Mouse (Mus musculus): Measurements from ENCODE around the gene Rccd1. TPM values are rescaled to one million over a fixed set of nuclear protein-coding genes. Genes with fewer than 3 reads are reported as not detected.

The Rccd1 gene
- total RNA-seq, 4 experiments from 2014 or later = 4.6 to 6.4 (median 5.3) TPM

DNA sequence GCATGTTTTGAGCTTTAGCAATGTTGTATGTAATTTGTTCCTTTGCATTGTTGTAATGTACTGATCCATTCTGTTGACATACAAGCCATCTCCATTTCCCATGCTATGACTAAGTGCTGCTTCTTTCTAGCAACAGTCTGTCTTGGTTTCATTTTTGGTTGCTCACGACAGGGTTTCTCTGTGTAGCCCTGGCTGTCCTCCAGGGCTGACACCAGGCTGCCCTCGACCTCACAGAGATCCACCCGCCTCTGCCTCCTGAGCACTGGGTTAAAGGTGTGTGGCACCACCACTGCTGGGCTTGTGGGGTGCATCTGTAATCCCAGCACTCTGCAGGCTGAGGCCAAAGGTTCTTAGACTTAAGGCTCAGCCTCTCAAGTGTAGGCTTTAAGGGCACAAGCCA lies 24.7 kb downstream of the Rccd1 start:
- no peak for DNase-seq (ENCODE audit: low spot score)

DNA sequence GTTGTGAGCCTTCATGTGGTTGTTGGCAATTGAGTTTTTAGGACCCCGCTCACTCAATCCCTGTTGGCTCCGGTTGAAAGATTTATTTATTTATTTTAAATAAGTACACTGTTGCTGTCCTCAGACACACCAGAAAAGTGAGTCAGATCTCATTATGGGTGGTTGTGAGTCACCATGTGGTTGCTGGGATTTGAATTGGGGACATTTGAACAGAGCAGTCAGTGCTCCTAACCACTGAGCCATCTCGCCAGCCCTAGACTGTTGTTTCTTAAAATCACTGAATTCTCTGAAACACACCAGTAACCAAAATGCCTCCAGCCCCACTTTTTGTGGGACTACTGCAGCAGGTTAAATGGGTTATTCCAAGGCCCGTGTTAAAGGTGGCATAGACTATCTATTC lies 25.5 kb downstream of the Rccd1 start:
- no peak for DNase-seq (ENCODE audit: low spot score)

DNA sequence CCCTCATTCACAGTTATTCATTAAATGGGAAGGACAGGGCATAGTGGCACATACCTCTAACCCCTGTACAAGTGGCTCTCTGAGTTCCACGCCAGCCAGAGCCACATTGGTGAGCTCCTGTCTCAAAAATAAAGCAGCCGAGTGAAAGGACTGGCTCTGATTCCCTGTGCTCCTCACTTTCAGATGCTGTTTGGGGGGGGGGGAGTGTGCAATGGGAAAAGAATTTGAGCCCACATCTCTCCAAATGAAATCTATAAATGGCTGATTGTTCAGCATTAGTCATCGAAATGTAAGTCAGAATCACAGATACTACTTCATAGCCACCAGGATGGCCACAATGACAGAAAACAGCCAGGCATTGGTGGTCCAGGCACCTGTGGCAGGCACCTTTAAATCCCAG lies 27.2 kb downstream of the Rccd1 start:
- DNase-seq (ENCODE audit: low spot score) = no peak

DNA sequence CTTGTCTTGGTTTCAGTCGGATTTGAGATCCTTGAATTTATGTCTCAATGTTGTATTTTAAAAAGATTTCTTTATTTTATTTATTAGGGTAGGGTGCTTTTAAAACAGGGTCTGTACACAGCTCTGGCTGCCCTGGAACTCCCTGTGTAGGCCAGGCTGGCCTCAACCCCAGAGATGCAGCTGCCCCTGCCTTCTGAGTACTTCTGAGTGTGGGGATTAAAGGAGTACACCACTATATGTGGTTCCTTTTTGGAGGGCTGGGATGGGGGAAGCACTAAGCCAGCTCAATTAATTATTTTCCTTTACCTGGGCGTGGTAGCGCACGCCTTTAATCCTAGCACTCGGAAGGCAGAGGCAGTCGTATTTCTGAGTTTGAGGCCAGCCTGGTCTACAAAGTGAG lies 27.8 kb downstream of the Rccd1 start:
- no peak for DNase-seq (ENCODE audit: low spot score)

DNA sequence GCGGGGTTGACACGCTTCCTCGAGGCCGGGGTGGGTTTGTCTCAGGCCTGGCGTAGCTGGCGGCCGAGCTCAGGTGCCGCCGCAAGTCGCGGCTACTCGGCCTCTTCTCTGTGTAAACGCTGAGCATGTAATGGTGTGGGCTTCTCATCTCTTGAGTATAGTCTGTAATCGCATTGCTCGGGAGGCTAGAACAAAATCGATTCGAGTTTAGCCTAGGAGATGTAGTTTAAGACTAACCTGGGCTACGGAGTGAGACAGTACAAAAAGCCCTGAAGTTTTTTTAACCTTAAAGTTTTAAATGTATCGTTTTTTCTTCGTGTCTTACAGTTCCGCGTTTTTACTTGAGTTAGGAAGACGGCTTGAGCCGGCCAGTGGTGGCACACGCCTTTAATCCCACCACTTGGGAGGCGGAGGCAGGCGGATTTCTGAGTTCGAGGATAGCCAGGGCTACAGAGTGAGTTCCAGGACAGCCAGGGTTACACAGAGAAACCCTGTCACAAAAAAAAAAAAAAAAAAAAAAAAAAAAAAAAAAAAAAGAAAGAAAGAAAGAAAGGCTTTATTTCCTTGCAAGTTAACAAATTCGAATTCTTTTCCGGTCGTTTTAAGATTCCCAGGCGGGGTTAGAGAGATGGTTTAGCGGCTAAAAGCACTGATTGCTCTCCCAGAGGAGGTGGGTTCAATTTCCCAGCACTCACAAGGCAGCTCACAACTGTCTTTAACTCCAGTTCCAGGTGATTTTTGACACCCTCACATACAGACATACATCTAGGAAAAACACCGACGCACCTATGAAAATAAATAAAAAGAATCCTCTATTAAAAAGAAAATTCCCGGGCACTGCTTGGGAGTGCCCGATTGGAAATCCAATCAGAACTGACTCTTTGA lies 29.2 kb downstream of the Rccd1 start:
- no peak for DNase-seq (ENCODE audit: low spot score)

DNA sequence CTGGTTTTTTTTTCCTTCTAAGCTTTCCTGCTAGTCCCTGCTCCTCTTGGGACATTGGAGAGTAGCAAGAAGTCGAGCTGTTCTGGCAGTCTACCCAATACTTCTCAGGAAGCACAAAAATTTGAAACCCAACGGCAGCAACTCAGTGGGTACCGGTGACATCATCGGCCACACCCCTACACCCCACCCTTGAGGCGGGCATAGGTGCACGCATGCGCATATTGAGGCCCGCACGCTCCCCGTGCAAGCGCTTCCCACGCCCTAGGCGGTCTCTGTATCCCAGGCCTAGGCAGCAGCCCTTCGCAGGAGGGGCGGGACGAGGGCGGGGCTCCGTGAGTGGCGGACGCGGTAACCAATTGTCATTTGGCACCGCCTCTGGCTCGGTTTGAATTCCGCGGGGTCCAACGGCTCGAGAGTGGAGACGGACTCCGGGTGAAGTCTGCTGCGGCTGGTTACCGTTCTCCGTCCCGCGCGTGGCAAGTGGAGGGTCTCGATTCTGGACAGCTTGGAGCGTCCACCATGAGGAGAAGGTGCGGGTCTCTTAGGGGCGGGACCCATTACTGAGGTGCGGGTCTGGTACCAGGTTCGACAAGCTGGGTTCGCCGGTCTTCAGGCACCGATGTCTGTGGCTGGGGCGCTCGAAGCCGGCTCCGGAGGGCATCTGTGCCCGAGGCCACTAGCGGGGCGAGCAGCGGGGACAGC lies 30.0 kb downstream of the Rccd1 start, which contains the start of gene Prc1:
TSS of gene Prc1 (plus strand) at position 389 of the 702 bp plus-strand sequence.
- peak; percentile 98 for DNase-seq (ENCODE audit: low spot score)

DNA sequence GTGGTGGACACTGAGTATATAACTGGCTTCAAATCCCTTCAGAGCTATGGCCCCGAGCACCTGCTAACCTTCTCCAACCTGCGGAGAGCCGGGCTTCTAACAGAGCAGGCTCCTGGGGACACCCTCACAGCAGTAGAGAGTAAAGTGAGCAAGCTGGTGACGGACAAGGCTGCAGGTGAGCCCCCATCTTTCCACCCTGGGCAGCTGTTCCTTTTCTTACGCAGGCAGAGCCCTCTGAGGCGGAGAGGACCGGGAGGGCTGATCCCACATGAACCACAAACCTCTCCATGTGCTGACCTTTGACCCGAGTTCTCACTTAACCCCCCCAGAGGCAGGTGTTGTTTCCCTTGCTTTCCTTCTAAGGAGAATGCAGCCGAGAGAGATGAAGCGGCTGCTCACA lies 36.5 kb downstream of the Rccd1 start:
- no peak for DNase-seq (ENCODE audit: low spot score)

DNA sequence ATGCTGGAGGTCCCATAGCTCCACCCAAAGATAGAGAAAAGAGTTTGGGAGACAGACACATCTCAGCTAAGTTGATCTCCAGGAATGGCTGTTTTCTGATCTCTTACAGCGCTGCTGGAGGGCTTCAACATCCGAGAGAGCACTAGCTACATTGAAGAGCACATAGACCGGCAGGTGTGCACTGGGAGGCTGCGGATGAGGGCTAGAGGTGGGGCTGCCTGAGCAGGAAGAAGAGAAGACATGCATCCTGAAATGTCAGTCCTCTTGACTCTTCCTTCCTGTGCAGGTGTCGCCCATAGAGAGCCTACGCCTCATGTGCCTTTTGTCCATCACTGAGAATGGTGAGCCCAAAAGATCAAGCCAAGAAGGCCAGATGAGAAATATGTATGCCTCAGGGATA lies 38.5 kb downstream of the Rccd1 start:
- DNase-seq (ENCODE audit: low spot score) = no peak

DNA sequence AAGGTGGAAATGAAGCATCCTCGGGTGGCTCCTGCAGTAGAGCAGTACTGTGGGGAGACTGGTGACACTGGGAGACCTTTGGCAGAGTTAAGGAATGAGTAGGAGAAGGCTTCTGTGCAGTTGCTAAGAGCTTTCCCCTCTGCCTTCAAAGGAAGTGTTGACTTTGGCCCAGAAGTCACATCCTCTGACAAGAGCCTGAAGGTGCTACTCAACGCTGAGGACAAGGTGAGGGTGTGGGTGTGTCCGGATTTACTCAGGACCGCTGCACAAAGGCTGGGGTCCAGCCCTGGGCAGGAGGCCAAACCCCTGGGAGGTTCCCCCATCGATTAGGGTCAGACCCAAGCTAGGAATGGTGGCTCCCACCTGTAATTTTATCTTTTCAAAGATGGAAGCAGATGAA lies 39.9 kb downstream of the Rccd1 start:
- no peak for DNase-seq (ENCODE audit: low spot score)

DNA sequence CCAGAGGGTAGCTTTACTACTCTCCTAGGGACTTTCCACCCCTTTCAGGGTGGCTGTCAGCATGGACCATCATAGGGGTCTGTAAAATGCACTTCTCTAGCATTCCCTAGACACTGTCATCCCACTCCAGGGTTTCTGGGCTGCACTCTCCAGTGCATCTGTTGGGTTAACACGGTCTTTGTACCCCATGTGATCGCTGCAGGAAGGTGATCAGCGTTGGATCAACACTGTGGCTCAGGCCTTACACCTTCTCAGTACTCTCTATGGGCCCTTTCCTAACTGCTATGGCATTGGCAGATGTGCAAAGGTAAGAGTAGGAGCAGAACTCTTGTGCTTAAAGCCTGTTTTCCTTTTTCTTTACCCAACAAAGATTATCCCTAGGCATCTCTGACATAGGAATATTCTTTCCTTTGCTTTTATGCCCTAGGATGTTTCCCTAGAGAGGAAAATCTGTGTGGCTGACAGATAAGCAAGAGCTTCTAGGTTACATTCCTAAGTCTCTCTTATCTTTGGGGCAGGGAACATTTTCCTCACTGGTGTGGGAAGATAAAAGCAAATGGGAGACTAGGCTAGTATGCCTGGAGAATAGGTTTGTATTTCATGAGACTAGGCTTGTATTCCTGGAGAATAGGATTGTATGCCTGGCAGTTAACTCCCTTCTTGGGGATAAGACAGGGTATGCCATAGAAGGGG lies 40.9 kb downstream of the Rccd1 start:
- no peak for DNase-seq (ENCODE audit: low spot score)

DNA sequence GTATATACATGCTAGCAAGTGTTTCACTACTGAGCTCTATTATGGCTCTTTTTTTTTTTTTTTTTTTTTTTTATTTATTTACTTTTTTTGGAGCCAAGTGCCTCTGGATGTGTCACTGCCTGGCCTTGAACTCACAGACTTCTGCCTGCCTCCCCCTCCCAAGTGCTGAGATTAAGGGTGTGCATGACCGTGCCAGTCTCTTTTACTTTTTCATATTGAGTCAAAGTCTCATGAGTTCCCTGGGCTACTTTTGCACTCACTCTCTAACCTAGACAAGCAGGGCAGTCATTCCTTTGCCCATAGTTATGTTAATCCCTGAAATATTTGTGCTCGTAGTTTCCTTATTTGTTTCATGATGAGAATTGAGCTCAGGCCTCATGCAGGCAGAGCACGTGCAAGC lies 42.6 kb downstream of the Rccd1 start:
- no peak for DNase-seq (ENCODE audit: low spot score)

DNA sequence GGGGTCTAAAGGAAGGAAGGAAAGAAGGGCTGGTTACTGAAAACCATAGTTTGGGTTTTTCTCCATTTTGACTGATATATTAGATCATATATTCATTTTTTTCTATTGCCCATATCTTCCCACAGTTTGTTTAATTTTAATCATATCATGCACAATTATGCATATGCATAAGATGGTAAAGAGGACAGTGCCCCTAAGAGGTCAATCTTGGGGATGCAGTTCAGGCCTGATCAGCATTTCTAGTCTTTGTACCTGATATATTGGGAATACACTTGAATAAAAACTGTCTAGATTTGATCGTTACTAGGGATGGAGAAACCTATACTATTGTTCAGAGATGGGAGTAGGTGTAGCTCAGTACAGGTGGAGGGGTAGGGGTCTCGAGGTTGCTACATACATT lies 43.3 kb downstream of the Rccd1 start:
- no peak for DNase-seq (ENCODE audit: low spot score)

DNA sequence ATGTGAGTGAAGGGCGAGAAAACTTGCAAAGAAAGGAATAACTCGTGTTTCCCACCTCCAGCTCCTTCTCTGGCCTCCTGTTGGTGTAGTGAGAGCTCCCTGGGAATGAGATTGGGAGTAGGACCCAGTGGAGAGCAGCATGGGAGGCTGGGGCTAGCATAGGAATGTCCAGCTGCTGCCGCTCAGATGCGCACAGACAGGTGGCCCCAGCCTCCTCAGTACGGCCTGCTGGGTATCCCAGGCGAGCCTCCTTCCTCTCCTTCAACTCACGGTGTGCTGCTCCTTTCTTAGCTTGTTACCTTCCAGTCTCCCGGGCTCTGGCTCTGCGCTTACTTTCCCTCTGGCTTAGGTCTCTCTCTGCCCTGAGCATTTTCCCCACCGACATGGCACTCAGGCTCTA lies 44.2 kb downstream of the Rccd1 start:
- DNase-seq (ENCODE audit: low spot score) = no peak

DNA sequence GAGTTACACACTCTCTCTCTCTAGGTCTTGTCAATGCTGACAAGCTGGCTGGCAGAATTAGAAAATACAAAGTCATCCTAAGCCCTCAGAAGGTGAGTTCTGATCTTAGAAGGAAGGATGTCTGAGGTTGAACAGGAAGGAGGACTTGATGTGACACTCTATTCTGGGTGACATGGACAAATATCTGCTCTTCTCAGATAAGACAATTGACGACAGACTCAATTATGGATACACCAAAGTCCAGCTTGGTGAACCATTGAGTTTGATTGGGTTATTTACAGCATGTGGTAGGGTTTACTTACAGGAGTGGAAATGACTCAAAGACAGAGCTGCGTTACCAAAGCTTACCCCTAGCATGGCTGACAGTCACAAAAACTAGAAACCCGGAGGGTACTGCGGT lies 47.9 kb downstream of the Rccd1 start:
- DNase-seq (ENCODE audit: low spot score) = no peak

DNA sequence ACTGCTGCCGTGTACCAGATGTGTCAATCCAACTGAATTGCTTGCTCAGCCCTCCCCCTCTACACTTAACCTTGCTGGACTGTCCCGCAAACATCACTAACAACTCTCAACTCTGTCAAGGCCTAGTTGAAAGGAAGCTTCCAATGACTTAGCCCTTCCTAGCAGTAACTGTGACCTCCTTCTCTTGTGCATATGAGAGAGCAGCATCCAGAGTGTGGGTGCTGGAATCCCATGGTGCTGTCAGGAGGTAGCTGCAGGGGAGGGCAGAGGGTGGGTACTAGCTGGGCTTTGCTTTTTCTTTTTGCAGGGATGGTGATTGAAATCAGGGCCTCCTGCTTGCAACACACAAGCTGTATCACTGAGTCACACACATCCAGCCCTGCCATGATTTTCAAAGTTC lies 50.8 kb downstream of the Rccd1 start:
- no peak for DNase-seq (ENCODE audit: low spot score)

DNA sequence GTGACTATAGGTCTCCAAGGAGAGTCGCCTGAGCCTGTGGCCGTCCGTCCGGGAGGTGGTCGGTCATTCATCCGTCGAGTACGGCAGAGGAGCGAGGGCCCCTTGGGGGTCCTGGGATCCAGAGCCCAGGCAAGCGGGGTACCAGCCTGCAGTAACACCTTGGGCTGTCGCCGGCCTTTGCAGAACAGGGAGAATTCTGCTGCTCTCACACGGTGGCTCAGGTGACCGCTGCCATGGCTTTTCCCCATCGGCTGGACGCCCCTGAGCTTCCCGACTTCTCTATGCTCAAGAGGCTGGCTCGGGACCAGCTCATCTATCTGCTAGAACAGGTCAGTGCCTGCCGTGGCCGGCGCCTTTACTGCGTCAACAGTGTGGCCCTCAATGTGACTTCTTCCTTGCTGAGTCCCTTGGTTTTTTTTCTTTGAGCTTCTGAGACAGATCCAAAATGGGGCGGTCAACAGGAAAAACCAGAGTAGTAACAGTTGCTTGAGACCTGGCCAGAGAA lies 54.5 kb downstream of the Rccd1 start:
- DNase-seq (ENCODE audit: low spot score) = no peak

DNA sequence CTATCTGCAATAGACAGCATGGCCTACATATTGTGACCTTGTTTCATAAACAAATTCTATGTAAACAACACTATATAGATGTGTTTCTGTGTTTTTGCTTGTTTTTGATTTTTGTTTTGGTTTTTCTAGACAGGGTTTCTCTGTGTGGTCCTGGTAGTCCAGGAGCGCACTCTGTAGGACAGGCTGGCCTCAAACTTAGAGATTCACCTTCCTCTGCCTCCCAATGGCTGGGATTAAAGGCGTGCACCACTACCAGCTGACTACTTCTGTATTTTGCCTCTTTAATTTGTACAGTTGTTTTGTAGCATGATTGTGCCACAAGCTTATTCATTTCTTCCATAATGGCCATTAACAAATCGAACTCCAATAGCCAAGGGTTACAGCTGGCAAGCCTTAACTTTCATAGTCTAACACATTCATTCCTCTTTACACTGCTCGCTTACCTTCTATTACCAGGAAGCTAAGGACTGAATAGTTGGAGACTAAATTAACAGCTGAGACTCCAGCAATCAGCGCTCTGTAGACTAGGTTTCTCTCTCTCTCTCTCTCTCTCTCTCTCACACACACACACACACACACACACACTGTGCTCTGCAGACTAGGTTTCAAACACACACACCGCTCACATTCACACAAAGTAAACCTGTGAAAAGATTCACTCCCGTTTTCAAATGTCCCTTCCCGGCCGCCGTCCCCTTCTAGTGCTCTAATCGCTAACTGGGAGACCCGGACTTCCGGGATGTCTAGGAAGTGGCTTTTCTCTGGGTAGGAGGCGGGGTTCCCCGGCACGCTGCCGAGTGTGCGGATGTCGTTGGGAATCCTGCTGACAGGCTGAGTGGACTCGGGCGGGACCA lies 55.1 kb downstream of the Rccd1 start, which contains the start of gene Vps33b:
TSS of gene Vps33b (plus strand) at position 753 of the 854 bp plus-strand sequence.
- peak; percentile 97 for DNase-seq (ENCODE audit: low spot score)

DNA sequence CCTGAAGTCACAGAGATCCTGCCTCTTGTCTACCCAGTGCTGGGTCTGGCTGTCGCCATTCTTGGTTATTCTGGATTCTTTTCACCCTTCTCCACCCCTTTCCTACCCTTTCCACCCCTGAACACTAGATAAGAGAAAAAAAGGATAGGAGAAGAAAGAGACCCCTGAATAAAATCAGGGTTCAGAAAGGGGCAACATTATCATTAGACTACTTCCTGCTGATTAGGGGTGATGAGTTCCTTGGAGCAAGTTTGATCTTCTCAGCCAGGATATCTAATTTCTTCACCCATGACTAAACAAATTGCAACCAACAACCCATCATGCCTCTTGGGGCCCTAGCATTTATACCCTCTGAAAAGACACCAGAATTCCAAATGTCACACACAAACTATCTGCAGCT lies 56.5 kb downstream of the Rccd1 start:
- DNase-seq (ENCODE audit: low spot score) = no peak

DNA sequence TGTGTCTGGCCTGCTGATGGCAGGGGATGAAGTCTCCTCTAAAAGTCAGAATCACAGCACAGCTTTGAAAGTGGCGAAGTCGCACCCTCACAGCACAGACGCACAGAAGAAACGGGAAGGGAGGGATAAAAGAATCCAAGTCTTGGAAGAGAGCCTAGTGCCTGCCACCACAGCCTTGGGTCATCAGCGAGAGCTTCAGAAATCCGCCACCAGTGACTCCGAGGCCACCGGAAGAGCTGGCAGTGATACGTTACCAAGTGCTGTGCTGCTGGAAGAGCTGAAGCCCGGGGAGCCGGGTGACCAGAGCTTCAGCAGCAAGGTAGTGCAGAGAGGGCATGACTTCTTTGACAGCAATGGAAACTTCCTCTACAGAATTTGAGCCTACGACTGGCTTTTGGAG lies 59.6 kb downstream of the Rccd1 start:
- no peak for DNase-seq (ENCODE audit: low spot score)

DNA sequence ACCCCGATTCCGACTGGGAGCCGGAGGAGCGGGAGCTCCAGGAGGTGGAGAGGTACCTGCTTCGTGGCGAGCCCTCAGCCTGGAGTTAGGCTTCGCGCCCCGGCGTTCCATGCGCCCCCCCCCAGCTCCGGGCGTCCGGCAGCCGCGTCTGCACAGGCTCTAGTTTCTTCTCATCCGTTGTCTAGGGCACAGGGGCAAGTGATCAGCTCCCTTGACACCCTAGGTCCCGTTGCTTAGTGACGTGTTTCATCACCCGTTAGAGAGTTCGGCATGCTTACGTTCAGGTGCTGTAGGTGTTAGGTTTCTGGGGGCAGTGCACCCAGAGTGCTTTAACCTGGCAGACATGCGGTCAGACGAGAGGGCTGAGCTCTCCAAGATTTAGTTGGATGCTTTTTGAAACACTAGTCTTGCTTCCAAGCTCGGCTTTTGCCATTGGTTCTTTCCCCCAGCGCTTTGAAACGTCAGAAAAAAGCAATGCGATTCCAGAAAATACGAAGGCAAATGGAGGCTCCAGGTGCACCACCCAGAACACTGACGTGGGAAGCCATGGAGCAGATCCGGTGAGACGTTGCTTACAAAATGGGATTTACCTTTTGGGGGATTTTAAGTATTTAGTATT lies 62.8 kb downstream of the Rccd1 start:
- DNase-seq (ENCODE audit: low spot score) = no peak
